Mouse (Mus musculus): ENCODE measurements at regions not wholly inside any gene's neighbourhood (a gene's known extent, or its start where the extent isn't known, plus 50 kb on each side); places are given as distances from the start of the nearest gene placed in this dataset.

DNA sequence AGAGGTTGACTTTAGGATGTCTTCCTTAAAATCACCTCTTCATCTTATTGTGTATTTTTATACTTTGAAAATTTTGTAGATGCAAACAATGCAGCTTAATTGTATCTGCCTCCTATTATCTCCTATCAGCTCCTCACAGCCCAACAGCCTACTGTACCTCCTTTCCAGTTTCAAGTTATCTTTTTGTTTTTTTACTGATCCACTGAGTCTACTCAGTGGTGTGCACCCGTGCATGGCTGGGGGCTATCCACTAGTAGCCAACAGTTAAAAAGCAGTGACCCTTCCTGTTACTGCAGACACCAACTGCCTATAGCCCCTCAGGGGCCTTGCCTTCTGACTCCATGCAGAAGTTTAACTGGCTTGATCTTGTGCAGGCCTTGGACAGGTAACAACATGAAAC, 170.4 kb upstream of the Ctnnb1 start:
- no peak for TF ChIP-seq CTCF (conservative IDR thresholded peaks at IDR 0.05; ENCODE audit: low read length)
- TF ChIP-seq POU5F1 (IDR thresholded peaks at IDR 0.05; ENCODE audit: borderline replicate concordance, low read length): no peak

Measured in E14TG2a.4 (cell line).